Comparison of ENCODE assay signal across 1 mouse cellular context in the genomic region with DNA sequence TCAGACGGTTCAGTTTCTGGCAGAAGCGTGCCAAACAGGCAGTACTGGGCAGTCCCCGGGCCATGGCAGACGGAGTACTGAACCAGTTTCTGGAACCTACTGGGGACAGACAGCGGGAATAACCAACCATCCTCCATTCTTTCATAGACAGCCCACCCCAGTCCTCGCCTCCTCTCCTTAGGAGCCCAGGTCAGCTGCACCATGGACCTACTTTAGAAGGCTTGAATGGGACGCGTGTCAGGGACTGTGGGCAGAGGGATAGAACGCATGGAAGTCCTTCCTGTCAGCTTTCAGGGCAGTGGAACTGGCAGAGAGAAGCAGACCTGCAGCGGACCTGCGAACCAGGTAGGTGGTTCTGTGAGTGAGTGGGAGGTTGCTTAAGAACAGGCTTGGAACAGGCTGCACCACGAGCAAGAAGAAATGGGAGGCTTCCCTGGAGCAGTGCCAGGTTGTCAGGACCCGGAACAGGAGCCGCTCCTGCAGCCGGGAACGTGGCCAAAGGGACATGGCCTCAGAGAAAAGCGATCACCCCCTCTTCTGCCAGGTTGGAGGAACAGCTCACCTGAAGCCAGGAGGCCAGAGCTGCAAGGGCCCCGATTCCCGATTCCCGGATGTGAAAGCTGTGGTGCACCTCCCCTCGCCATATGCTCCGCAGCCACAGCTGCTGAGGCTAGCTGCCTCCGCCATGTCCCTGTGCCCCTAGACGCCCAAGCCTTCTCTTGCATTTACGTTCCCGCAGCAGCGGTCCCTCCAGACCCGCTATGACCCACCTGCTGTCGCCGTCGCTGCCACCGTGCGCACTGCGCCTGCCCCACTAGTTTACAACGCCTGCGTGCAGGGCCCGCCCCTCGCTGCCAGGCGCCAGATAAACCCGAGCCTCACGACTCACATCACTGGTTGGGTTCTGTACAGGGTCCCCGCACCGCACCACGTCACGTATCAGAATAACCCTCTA.
TF ChIP-seq lines count a peak whose summit lies in the region.

No protein-coding gene starts in this region.

TF ChIP-seq in C2C12, 6 proteins besides CTCF, POLR2A, EP300 and RAD21:
- TF ChIP-seq MYOD1 (IDR thresholded peaks at IDR 0.05; ENCODE audit: control insufficient read depth, insufficient read length, low read depth) (no peak), MYOG (IDR thresholded peaks at IDR 0.05; ENCODE audit: control insufficient read depth, extremely low read depth, insufficient read length) (no peak), CEBPB (IDR thresholded peaks at IDR 0.05; ENCODE audit: low read depth) (no peak), MAX (IDR thresholded peaks at IDR 0.05) (no peak), USF1 (IDR thresholded peaks at IDR 0.05; ENCODE audit: low read depth) (no peak), FOSL1 (IDR thresholded peaks at IDR 0.05; ENCODE audit: insufficient read depth, low read length, poor library complexity, severe bottlenecking) (no peak)
